Mouse (Mus musculus): ENCODE data around the gene Cpa3. TPM values are rescaled to one million over a fixed set of nuclear protein-coding genes. Genes with fewer than 3 reads are reported as not detected.

Gene Cpa3
- total RNA-seq, 2 experiments from 2014 or later: 5.1 to 7.9 TPM

Small RNA genes lying within 50 kb of the gene (microRNA-seq; reads per million reads assigned to microRNA genes)
- gene Mir7007: 0.50 to 0.96 reads per million in 2 experiments

Other genes starting within 250 kb of the Cpa3 start
- gene Hps3, start 206.9 kb downstream of the Cpa3 start, total RNA-seq (2021): 1 to 10 TPM; 3.5 to 3.6 TPM
- gene Hltf, start 184.4 kb downstream of the Cpa3 start, total RNA-seq (2021): 1 to 10 TPM; 3.6 to 4.1 TPM
- 100 to 1,000 TPM; 201 to 205 TPM for gene Gyg, start 86.9 kb downstream of the Cpa3 start, total RNA-seq (2021)
- under 1 TPM; 0.09 to 0.10 TPM for gene Cpb1, start 33.6 kb upstream of the Cpa3 start, total RNA-seq (2021)
- gene Agtr1b, start 125.0 kb upstream of the Cpa3 start, total RNA-seq (2021): under 1 TPM in 1 of 2 experiments, not detected in 1; 0.16 TPM